Mouse (Mus musculus): Measurements from ENCODE around the gene Fbxo9. TPM values are rescaled to one million over a fixed set of nuclear protein-coding genes. Genes with fewer than 3 reads are reported as not detected.

Gene Fbxo9
- polyA plus RNA-seq, 1 experiment: 124 TPM

Other genes starting within 250 kb of the Fbxo9 start
- 97.3 and 105 TPM in 2 replicates for gene Elovl5, start 191.7 kb downstream of the Fbxo9 start, polyA plus RNA-seq (2012; rRNA removed)
- gene Gcm1, start 57.1 kb downstream of the Fbxo9 start, polyA plus RNA-seq (2012; rRNA removed): 0.08 TPM in 1 of 2 replicates, not detected in the other
- gene Ick, start 127 bp upstream of the Fbxo9 start, polyA plus RNA-seq (2012; rRNA removed): 15.6 and 16.2 TPM in 2 replicates
- 90.2 and 94.2 TPM in 2 replicates for gene Gsta4, start 73.7 kb upstream of the Fbxo9 start, polyA plus RNA-seq (2012; rRNA removed)
- gene Gsta1, start 121.6 kb upstream of the Fbxo9 start, polyA plus RNA-seq (2012; rRNA removed): not detected in 2 replicates
- gene Gm3776, start 148.1 kb upstream of the Fbxo9 start, polyA plus RNA-seq (2012; rRNA removed): not detected in 2 replicates
- gene Gm10639, start 180.9 kb upstream of the Fbxo9 start, polyA plus RNA-seq (2012; rRNA removed): not detected in 2 replicates
- gene Omt2a, start 205.7 kb upstream of the Fbxo9 start, polyA plus RNA-seq (2012; rRNA removed): not detected in 2 replicates
- not detected in 2 replicates for gene Omt2b, start 218.5 kb upstream of the Fbxo9 start, polyA plus RNA-seq (2012; rRNA removed)
- 0.21 TPM in 1 of 2 replicates, not detected in the other for gene Gsta2, start 246.7 kb upstream of the Fbxo9 start, polyA plus RNA-seq (2012; rRNA removed)